Mouse (Mus musculus) naive thymus-derived CD4-positive, alpha-beta T cell, adult 2 months (primary cell): ENCODE measurements around the gene Ckap2l.

Experiments used
- DNase-seq: peaks from one replicate; pipeline ENCODE4 v3.0.0-alpha.2; 2011; ENCODE audit warnings: low read depth

Gene Ckap2l

GRCm38 (mm10) chr2:129233803-129234477 lies 63.1 kb downstream of the Ckap2l start:
- no peak for DNase-seq

GRCm38 (mm10) chr2:129233218-129233617 lies 63.8 kb downstream of the Ckap2l start:
- DNase-seq, result no peak

- no peak for DNase-seq
Measured at GRCm38 (mm10) chr2:129232484-129232883, 64.5 kb downstream of the Ckap2l start.

GRCm38 (mm10) chr2:129232023-129232422 lies 65.0 kb downstream of the Ckap2l start:
- no peak for DNase-seq

- DNase-seq, result no peak
Measured at GRCm38 (mm10) chr2:129229316-129229715, 67.7 kb downstream of the Ckap2l start.

GRCm38 (mm10) chr2:129228571-129228970 lies 68.4 kb downstream of the Ckap2l start:
- no peak for DNase-seq

- DNase-seq, result no peak
Measured at GRCm38 (mm10) chr2:129227709-129228108, 69.3 kb downstream of the Ckap2l start.

- no peak for DNase-seq
Measured at GRCm38 (mm10) chr2:129227011-129227529, 69.9 kb downstream of the Ckap2l start.

GRCm38 (mm10) chr2:129226296-129226851 lies 70.6 kb downstream of the Ckap2l start:
- DNase-seq, result no peak

- no peak for DNase-seq
Measured at GRCm38 (mm10) chr2:129225251-129225819, 71.7 kb downstream of the Ckap2l start.

- DNase-seq, result no peak
Measured at GRCm38 (mm10) chr2:129224178-129224577, 72.8 kb downstream of the Ckap2l start.

- no peak for DNase-seq
Measured at GRCm38 (mm10) chr2:129221097-129221632, 75.8 kb downstream of the Ckap2l start.

- DNase-seq, result no peak
Measured at GRCm38 (mm10) chr2:129218537-129219105, 78.4 kb downstream of the Ckap2l start.
